21 mouse cellular contexts compared by ENCODE assay signal in genomic region chr10:77939685-77940084, GRCm38 (mm10). TPM values are rescaled to one million over a fixed set of nuclear protein-coding genes. Genes with fewer than 3 reads are reported as not detected.
DNase-seq lines count a peak whose midpoint lies in the region; TF ChIP-seq lines count a peak whose summit lies in the region.
"Had no signal": no experiment of that assay in that cellular context is flagged by ENCODE, and none has a peak within 500 bp of the region (broad histone marks: within the 10 kb centered on the region; RNA-seq: fewer than 3 reads in every experiment).

No protein-coding gene starts in this region.

- no peak for TF ChIP-seq CTCF in layer of hippocampus, adult 2 months (conservative IDR thresholded peaks at IDR 0.05)

- no peak overlapping the region for H3K4me3 ChIP-seq in layer of hippocampus, adult 2 months
- H3K4me3 ChIP-seq: embryonic facial prominence, embryonic 10.5 days; erythroblast, embryonic 14.5 days; forebrain, embryonic 10.5 days; heart, embryonic 13.5 days; hindbrain, embryonic 12.5 days had no signal

- DNase-seq in adrenal gland, adult 2 months: peak; percentile 21
- no peak for DNase-seq in adrenal gland, postnatal 14 days
- DNase-seq in MEL-GATA-1-ER (ENCODE audit: extremely low read depth, low read depth) (peak; percentile 43), liver (no peak)
- DNase-seq in c-Kit-positive CD71-positive TER-119-negative erythroid progenitor cells, embryonic 14.5 days (ENCODE audit: low read depth): peak; percentile 4
- DNase-seq in neural tube, embryonic 10.5 days (ENCODE audit: extremely low spot score, low spot score): no peak
- DNase-seq in layer of hippocampus, adult 2 months (ENCODE audit: low spot score in 2 of 2): no peak
- DNase-seq: adrenal gland, adult 8-10 months; cerebellum, adult 18-20 months; cerebellum, adult 9-11 months; cerebellum, postnatal 36 days; gastrocnemius, postnatal 36 days; heart, adult 11 months; heart, postnatal 36 days had no signal

- H3K27ac ChIP-seq in layer of hippocampus, adult 2 months: no peak overlapping the region
- H3K27ac ChIP-seq: embryonic facial prominence, embryonic 10.5 days; forebrain, embryonic 10.5 days; heart, embryonic 13.5 days; hindbrain, embryonic 12.5 days had no signal

RNA-seq across cellular contexts. Expression of gene Trpm2, which starts 30.7 kb away (rescaled TPM):
- 1 to 10 TPM; 2.6 to 3.2 TPM for total RNA-seq in adrenal gland, adult 2 months (2021)
- polyA plus RNA-seq in adrenal gland, adult 2 months (2012; rRNA removed): 3.0 and 3.1 TPM in 2 replicates
- total RNA-seq in adrenal gland, postnatal 14 days (2021): 2.4 and 4.8 TPM in 2 replicates
- 10 to 100 TPM; 37.4 to 41.5 TPM for total RNA-seq in layer of hippocampus, adult 2 months (2021)

RNA-seq across cellular contexts. Expression of gene Lrrc3, which starts 37.3 kb away (rescaled TPM):
- total RNA-seq in adrenal gland, adult 2 months (2021): 1 to 10 TPM; 5.2 to 8.1 TPM
- polyA plus RNA-seq in adrenal gland, adult 2 months (2012; rRNA removed): 4.1 and 6.3 TPM in 2 replicates
- 7.6 and 14.0 TPM in 2 replicates for total RNA-seq in adrenal gland, postnatal 14 days (2021)
- total RNA-seq in layer of hippocampus, adult 2 months (2021): 1 to 10 TPM; 3.6 to 3.7 TPM
- total RNA-seq: CH12.LX had no signal
- polyA plus RNA-seq: inflammation-experienced regulatory T-cells, adult 6 months had no signal

RNA-seq across cellular contexts. Expression of gene 1810043G02Rik, which starts 38.6 kb away (rescaled TPM):
- 10 to 100 TPM; 19.7 to 23.7 TPM for total RNA-seq in adrenal gland, adult 2 months (2021)
- polyA plus RNA-seq in adrenal gland, adult 2 months (2012; rRNA removed): 92.1 and 111 TPM in 2 replicates
- total RNA-seq in adrenal gland, postnatal 14 days (2021): 15.4 and 17.5 TPM in 2 replicates
- 10 to 100 TPM; 37.1 to 44.4 TPM for total RNA-seq in layer of hippocampus, adult 2 months (2021)

Comparison
In these comparisons a context has a peak if more than half of its experiments do, and no peak if none do; other contexts are left out.
1. DNase-seq: peak in adrenal gland, adult 2 months (single experiment), MEL-GATA-1-ER (single experiment) and c-Kit-positive CD71-positive TER-119-negative erythroid progenitor cells, embryonic 14.5 days (single experiment); none in adrenal gland, postnatal 14 days (single experiment), neural tube, embryonic 10.5 days (single experiment), layer of hippocampus, adult 2 months (0 of 2) and liver (single experiment).